Mouse (Mus musculus): Measurements from ENCODE around the gene A3galt2. TPM values are rescaled to one million over a fixed set of nuclear protein-coding genes. Genes with fewer than 3 reads are reported as not detected.

The A3galt2 gene
- polyA plus RNA-seq, 1 experiment = not detected

GRCm38 (mm10) chr4:128796788-128797187 lies 41.6 kb downstream of the A3galt2 start:
- peaks cover 45% of the 10 kb centered on the region for H3K4me1 ChIP-seq (ENCODE audit: control insufficient read depth)
- H3K36me3 ChIP-seq (ENCODE audit: control insufficient read depth) = peaks cover 43% of the 10 kb centered on the region
- TF ChIP-seq TAL1 (IDR thresholded peaks at IDR 0.05; ENCODE audit: low read length) = no peak
- no peak for TF ChIP-seq GATA1 (IDR thresholded peaks at IDR 0.05; ENCODE audit: low read length)
- H3K9me3 ChIP-seq (ENCODE audit: control insufficient read depth, low read length) = no peaks in the 10 kb centered on the region
- no peak overlapping the region for H3K4me3 ChIP-seq (replicated peaks)
- no peaks in the 10 kb centered on the region for H3K27me3 ChIP-seq (ENCODE audit: control insufficient read depth)

GRCm38 (mm10) chr4:128801675-128802465 lies 46.7 kb downstream of the A3galt2 start:
- no peak for TF ChIP-seq GATA1 (IDR thresholded peaks at IDR 0.05; ENCODE audit: low read length)
- no peak for TF ChIP-seq TAL1 (IDR thresholded peaks at IDR 0.05; ENCODE audit: low read length)
- no peak overlapping the region for H3K4me3 ChIP-seq (replicated peaks)
- H3K36me3 ChIP-seq (ENCODE audit: control insufficient read depth) = peaks cover 25% of the 10 kb centered on the region
- no peaks in the 10 kb centered on the region for H3K9me3 ChIP-seq (ENCODE audit: control insufficient read depth, low read length)
- H3K4me1 ChIP-seq (ENCODE audit: control insufficient read depth) = peaks cover 62% of the 10 kb centered on the region
- no peaks in the 10 kb centered on the region for H3K27me3 ChIP-seq (ENCODE audit: control insufficient read depth)

- no peak for TF ChIP-seq GATA1 (IDR thresholded peaks at IDR 0.05; ENCODE audit: low read length)
- no peak for TF ChIP-seq TAL1 (IDR thresholded peaks at IDR 0.05; ENCODE audit: low read length)
- Histone ChIP-seq H3K36me3 (ENCODE audit: control insufficient read depth) (peaks cover 25% of the 10 kb centered on the region), H3K27me3 (ENCODE audit: control insufficient read depth) (no peaks in the 10 kb centered on the region), H3K9me3 (ENCODE audit: control insufficient read depth, low read length) (no peaks in the 10 kb centered on the region), H3K4me3 (replicated peaks) (no peak overlapping the region), H3K4me1 (ENCODE audit: control insufficient read depth) (peaks cover 70% of the 10 kb centered on the region)
Observed at GRCm38 (mm10) chr4:128803569-128803968, 48.4 kb downstream of the A3galt2 start.

GRCm38 (mm10) chr4:128804426-128805149 lies 49.4 kb downstream of the A3galt2 start:
- H3K4me1 ChIP-seq (ENCODE audit: control insufficient read depth) = peaks cover 64% of the 10 kb centered on the region
- peak overlapping the region; percentile 80 for H3K4me3 ChIP-seq (replicated peaks)
- TF ChIP-seq TAL1 (IDR thresholded peaks at IDR 0.05; ENCODE audit: low read length) (no peak), GATA1 (IDR thresholded peaks at IDR 0.05; ENCODE audit: low read length) (no peak)
- no peaks in the 10 kb centered on the region for H3K27me3 ChIP-seq (ENCODE audit: control insufficient read depth)
- H3K9me3 ChIP-seq (ENCODE audit: control insufficient read depth, low read length) = no peaks in the 10 kb centered on the region
- H3K36me3 ChIP-seq (ENCODE audit: control insufficient read depth) = peaks cover 21% of the 10 kb centered on the region

GRCm38 (mm10) chr4:128805150-128806042 lies 50.2 kb downstream of the A3galt2 start:
- no peaks in the 10 kb centered on the region for H3K27me3 ChIP-seq (ENCODE audit: control insufficient read depth)
- H3K4me1 ChIP-seq (ENCODE audit: control insufficient read depth) = peaks cover 63% of the 10 kb centered on the region
- peaks cover 19% of the 10 kb centered on the region for H3K36me3 ChIP-seq (ENCODE audit: control insufficient read depth)
- TF ChIP-seq GATA1 (IDR thresholded peaks at IDR 0.05; ENCODE audit: low read length) (no peak), TAL1 (IDR thresholded peaks at IDR 0.05; ENCODE audit: low read length) (no peak)
- no peaks in the 10 kb centered on the region for H3K9me3 ChIP-seq (ENCODE audit: control insufficient read depth, low read length)
- peak overlapping the region; percentile 80 for H3K4me3 ChIP-seq (replicated peaks)

DNA sequence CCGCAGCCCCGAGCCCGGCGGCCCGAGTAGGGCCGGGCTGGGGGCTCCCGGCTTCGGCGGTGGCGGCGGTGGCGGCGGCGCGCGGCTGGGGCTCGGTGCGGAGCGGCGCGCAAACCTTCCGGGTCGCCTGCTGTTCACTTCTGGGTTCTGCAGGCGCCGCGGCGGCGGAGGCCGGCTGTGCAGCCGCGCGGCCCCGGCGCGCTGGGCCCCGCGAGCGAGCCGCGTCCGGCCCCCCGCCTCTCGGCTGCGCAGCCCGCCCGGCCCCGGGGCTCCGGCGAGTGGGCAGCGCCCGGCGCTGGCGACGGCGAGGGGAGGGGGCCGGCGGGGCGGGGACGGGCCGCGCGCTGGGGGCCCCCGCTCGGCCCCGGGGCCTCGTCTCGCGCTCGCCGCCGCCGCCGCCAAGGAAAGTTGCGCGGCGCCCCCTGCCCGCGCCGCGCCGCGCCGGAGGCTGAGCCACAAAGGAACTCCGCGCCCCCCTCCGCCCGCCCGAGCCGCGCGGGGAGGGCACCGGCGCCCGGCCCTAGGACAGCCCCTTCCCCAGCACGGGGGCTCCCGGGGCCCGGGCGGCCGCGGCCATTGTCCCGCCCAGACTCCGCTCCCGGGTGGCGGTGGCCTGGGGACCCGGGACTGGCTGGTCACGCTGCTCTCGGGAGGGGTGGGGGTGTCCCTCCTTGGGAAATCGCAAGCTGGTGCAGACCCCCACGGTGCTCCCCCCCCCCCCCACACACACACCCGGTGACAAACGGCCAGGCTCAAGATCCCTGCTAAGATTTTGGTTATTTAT lies 51.1 kb downstream of the A3galt2 start, which contains the start of gene Zfp362:
Gene Zfp362, minus strand, starts transcription at position 3 of the 784 bp plus-strand sequence.
- Histone ChIP-seq H3K36me3 (ENCODE audit: control insufficient read depth) (peaks cover 15% of the 10 kb centered on the region), H3K4me1 (ENCODE audit: control insufficient read depth) (peaks cover 68% of the 10 kb centered on the region), H3K9me3 (ENCODE audit: control insufficient read depth, low read length) (no peaks in the 10 kb centered on the region), H3K4me3 (replicated peaks) (peak within 1 kb of the TSS; percentile 80), H3K27me3 (ENCODE audit: control insufficient read depth) (no peaks in the 10 kb centered on the region)
- TF ChIP-seq TAL1 (IDR thresholded peaks at IDR 0.05; ENCODE audit: low read length) = no peak
- no peak for TF ChIP-seq GATA1 (IDR thresholded peaks at IDR 0.05; ENCODE audit: low read length)

DNA sequence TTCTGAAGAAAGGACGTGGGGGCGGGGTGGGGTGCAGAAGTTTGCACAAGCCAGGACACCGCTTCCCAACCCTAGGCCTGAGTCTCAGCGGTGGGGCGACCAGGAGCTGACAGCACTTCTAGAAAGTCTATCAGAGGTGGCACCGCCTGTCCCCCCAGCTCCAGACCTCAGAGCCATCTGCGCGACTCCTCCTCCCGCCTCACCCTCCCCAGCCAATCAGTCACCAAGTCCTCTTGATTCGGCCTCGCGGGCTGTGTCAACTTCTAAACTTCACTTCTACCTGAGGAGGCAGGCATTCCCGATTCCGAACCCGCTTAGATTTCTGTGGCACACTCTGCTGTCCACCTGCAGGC lies 51.6 kb downstream of the A3galt2 start:
- TF ChIP-seq GATA1 (IDR thresholded peaks at IDR 0.05; ENCODE audit: low read length) = no peak
- H3K9me3 ChIP-seq (ENCODE audit: control insufficient read depth, low read length) = no peaks in the 10 kb centered on the region
- H3K27me3 ChIP-seq (ENCODE audit: control insufficient read depth) = no peaks in the 10 kb centered on the region
- peak overlapping the region; percentile 80 for H3K4me3 ChIP-seq (replicated peaks)
- H3K4me1 ChIP-seq (ENCODE audit: control insufficient read depth) = peaks cover 68% of the 10 kb centered on the region
- peaks cover 10% of the 10 kb centered on the region for H3K36me3 ChIP-seq (ENCODE audit: control insufficient read depth)

- no peaks in the 10 kb centered on the region for H3K9me3 ChIP-seq (ENCODE audit: control insufficient read depth, low read length)
- no peaks in the 10 kb centered on the region for H3K27me3 ChIP-seq (ENCODE audit: control insufficient read depth)
- H3K4me1 ChIP-seq (ENCODE audit: control insufficient read depth) = peaks cover 52% of the 10 kb centered on the region
- no peak for TF ChIP-seq TAL1 (IDR thresholded peaks at IDR 0.05; ENCODE audit: low read length)
- no peak for TF ChIP-seq GATA1 (IDR thresholded peaks at IDR 0.05; ENCODE audit: low read length)
- no peaks in the 10 kb centered on the region for H3K36me3 ChIP-seq (ENCODE audit: control insufficient read depth)
- peak overlapping the region; percentile 63 for H3K4me3 ChIP-seq (replicated peaks)
Observed at GRCm38 (mm10) chr4:128811382-128812056, 56.4 kb downstream of the A3galt2 start.
